ENCODE assay signal across 8 mouse cellular contexts in the genomic region with DNA sequence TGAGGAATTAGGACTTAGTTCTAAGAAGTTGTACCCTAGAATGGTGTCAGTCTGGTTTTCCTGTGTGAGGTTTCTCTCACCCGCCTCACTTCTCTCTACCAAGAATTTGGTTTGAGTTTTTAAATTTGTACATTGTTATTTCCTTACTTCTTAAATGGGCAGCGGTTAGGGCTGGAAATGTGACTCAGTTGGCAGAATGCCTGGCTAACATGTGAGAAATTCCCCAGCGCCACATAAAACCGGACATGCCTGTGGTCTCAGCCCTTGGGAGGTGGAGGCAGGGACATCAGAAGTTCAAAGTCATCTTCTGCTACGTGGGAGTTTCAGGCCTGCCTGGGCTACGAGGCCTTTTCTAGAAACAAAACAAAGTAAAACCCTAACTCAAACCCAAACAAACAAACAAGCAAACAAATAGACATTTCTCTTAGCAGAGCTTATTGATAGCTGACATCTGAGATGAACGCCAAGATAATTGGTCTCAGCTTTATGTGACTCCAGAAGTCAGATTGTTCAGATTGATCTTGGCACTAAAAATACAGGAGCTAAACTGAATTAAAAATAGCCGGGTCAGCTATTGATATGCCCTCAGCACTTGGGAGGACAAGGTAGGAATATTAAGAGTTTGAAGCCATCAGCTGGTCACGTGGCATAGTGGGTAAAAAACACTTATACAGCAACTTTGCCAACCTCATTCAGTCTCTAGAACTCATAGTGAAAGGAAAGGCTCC. TPM values are rescaled to one million over a fixed set of nuclear protein-coding genes. Genes with fewer than 3 reads are reported as not detected.
A peak's percentile ranks its signal among the peaks of the same experiment; 100 is the strongest.
DNase-seq lines count a peak whose midpoint lies in the region; ATAC-seq and TF ChIP-seq lines count a peak whose summit lies in the region.
"Had no signal": no experiment of that assay in that cellular context is flagged by ENCODE, and none has a peak within 500 bp of the region (broad histone marks: within the 10 kb centered on the region; RNA-seq: fewer than 3 reads in every experiment).

No protein-coding gene starts in this region.

- intact Hi-C loops in gastrocnemius, postnatal 36 days (cut with DNase I) = no loop called here

- 62% methylated on average over 9 of the region's 9 CpGs for WGBS in lung, embryonic 14.5 days
- WGBS in forebrain, embryonic 11.5 days = 89% methylated on average over 9 of the region's 9 CpGs
- WGBS in neural tube, embryonic 15.5 days = 86% methylated on average over 9 of the region's 9 CpGs

- H3K36me3 ChIP-seq in C2C12 (ENCODE audit: control insufficient read depth, insufficient read depth) (no peaks in the 10 kb centered on the region), MEL (ENCODE audit: control insufficient read depth in 1 of 2, insufficient read depth in 2 of 2, low read length in 2 of 2) (peaks cover 0 to 37% of the 10 kb centered on the region in 2 experiments; a peak in 2 of 4 replicates)
- no peaks in the 10 kb centered on the region for H3K36me3 ChIP-seq in lung, embryonic 14.5 days (ENCODE audit: insufficient read depth)
- no peaks in the 10 kb centered on the region for H3K36me3 ChIP-seq in forebrain, embryonic 11.5 days (ENCODE audit: control insufficient read depth, insufficient read depth, low read length)
- no peaks in the 10 kb centered on the region for H3K36me3 ChIP-seq in neural tube, embryonic 15.5 days

- no peak for ATAC-seq in lung, embryonic 14.5 days (ENCODE audit: insufficient read depth)
- no peak for ATAC-seq in forebrain, embryonic 11.5 days (replicated peaks; ENCODE audit: low FRiP score)
- no peak for ATAC-seq in neural tube, embryonic 15.5 days (ENCODE audit: low FRiP score)

- peak overlapping the region; percentile 11; the same call in 1 of the 2 replicates for H3K27ac ChIP-seq in MEL (ENCODE audit: control insufficient read depth, low read depth, low read length)
- no peak overlapping the region for H3K27ac ChIP-seq in lung, embryonic 14.5 days (ENCODE audit: low read depth)
- no peak overlapping the region for H3K27ac ChIP-seq in forebrain, embryonic 11.5 days (ENCODE audit: low read depth, low read length)
- H3K27ac ChIP-seq in neural tube, embryonic 15.5 days (replicated peaks) = no peak overlapping the region

- H3K4me3 ChIP-seq in C2C12 (ENCODE audit: insufficient read depth, poor library complexity, severe bottlenecking) (no peak overlapping the region), MEL (ENCODE audit: control insufficient read depth in 1 of 2, insufficient read depth in 1 of 2, low read depth in 2 of 2, low read length in 2 of 2) (no peak overlapping the region)
- no peak overlapping the region for H3K4me3 ChIP-seq in lung, embryonic 14.5 days (ENCODE audit: low read depth, low read length)
- H3K4me3 ChIP-seq in forebrain, embryonic 11.5 days (ENCODE audit: low read depth, low read length) = no peak overlapping the region
- no peak overlapping the region for H3K4me3 ChIP-seq in neural tube, embryonic 15.5 days (replicated peaks)

- no peaks in the 10 kb centered on the region for H3K9me3 ChIP-seq in MEL (replicated peaks; ENCODE audit: insufficient read depth, low read length)
- no peaks in the 10 kb centered on the region for H3K9me3 ChIP-seq in lung, embryonic 14.5 days (ENCODE audit: low read depth, low read length)
- no peaks in the 10 kb centered on the region for H3K9me3 ChIP-seq in forebrain, embryonic 11.5 days (ENCODE audit: control insufficient read depth, low read length)
- H3K9me3 ChIP-seq in neural tube, embryonic 15.5 days (replicated peaks) = no peaks in the 10 kb centered on the region

- no peak for TF ChIP-seq CTCF in C2C12 (IDR thresholded peaks at IDR 0.05; ENCODE audit: control insufficient read depth, insufficient read depth, insufficient read length)
- no peak for TF ChIP-seq CTCF in MEL (IDR thresholded peaks at IDR 0.05 in 2 of 3, conservative IDR thresholded peaks at IDR 0.05 in 1 of 3; ENCODE audit: control insufficient read depth in 1 of 3, insufficient read depth in 1 of 3, low read depth in 2 of 3, low read length in 3 of 3, poor library complexity in 1 of 3, severe bottlenecking in 1 of 3)
- no peak for TF ChIP-seq CTCF in lung, embryonic 14.5 days (IDR thresholded peaks at IDR 0.05; ENCODE audit: low read depth)

- H3K27me3 ChIP-seq in C2C12 (ENCODE audit: control insufficient read depth, insufficient read depth, insufficient read length) = no peaks in the 10 kb centered on the region
- H3K27me3 ChIP-seq in MEL (ENCODE audit: control insufficient read depth in 1 of 2, insufficient read depth in 2 of 2, low read length in 2 of 2) = no peaks in the 10 kb centered on the region
- H3K27me3 ChIP-seq in lung, embryonic 14.5 days (ENCODE audit: insufficient read depth, low read length) = no peaks in the 10 kb centered on the region
- H3K27me3 ChIP-seq in forebrain, embryonic 11.5 days (ENCODE audit: control insufficient read depth, insufficient read depth, low read length) = no peaks in the 10 kb centered on the region
- H3K27me3 ChIP-seq in neural tube, embryonic 15.5 days (replicated peaks) = no peaks in the 10 kb centered on the region

- H3ac ChIP-seq in C2C12 (ENCODE audit: control insufficient read depth, insufficient read length, low read depth) = no peak overlapping the region

- H3K79me2 ChIP-seq in C2C12 (ENCODE audit: control insufficient read depth, insufficient read depth) (no peaks in the 10 kb centered on the region), MEL (ENCODE audit: control insufficient read depth, insufficient read depth, low read length, poor library complexity) (no peaks in the 10 kb centered on the region; the same call in 1 of the 2 replicates)

- peaks cover 23 to 31% of the 10 kb centered on the region in 2 experiments for H3K4me1 ChIP-seq in MEL (ENCODE audit: control insufficient read depth in 1 of 2, insufficient read depth in 2 of 2, low read length in 2 of 2)
- peaks cover 8% of the 10 kb centered on the region; the same call in 1 of the 2 replicates for H3K4me1 ChIP-seq in lung, embryonic 14.5 days (ENCODE audit: insufficient read depth)
- H3K4me1 ChIP-seq in forebrain, embryonic 11.5 days (replicated peaks; ENCODE audit: control insufficient read depth, insufficient read depth, low read length) = 0 out of 2 replicates have a peak, but pooled peaks cover 5% of the 10 kb centered on the region
- peaks cover 13% of the 10 kb centered on the region for H3K4me1 ChIP-seq in neural tube, embryonic 15.5 days

- no peak overlapping the region for H3K4me2 ChIP-seq in lung, embryonic 14.5 days
- no peak overlapping the region for H3K4me2 ChIP-seq in forebrain, embryonic 11.5 days (ENCODE audit: low read depth, low read length, severe bottlenecking)
- no peak overlapping the region for H3K4me2 ChIP-seq in neural tube, embryonic 15.5 days

- no peaks in the 10 kb centered on the region for H3K79me3 ChIP-seq in C2C12 (ENCODE audit: low read depth)

- no peak overlapping the region for H3K9ac ChIP-seq in MEL (ENCODE audit: control insufficient read depth, low read depth, low read length, poor library complexity, severe bottlenecking)
- H3K9ac ChIP-seq in lung, embryonic 14.5 days = no peak overlapping the region
- H3K9ac ChIP-seq in forebrain, embryonic 11.5 days (ENCODE audit: low read length) = no peak overlapping the region
- H3K9ac ChIP-seq in neural tube, embryonic 15.5 days (replicated peaks) = no peak overlapping the region

- no peak for DNase-seq in MEL (ENCODE audit: low read depth, low spot score)
- DNase-seq in gastrocnemius, postnatal 36 days = peak; percentile 22 to 47
- peak; percentile 68 for DNase-seq in lung, embryonic 14.5 days
- DNase-seq in forebrain, embryonic 11.5 days (ENCODE audit: low spot score) = no peak
- DNase-seq in layer of hippocampus, adult 9-10 months (ENCODE audit: low spot score) = no peak
- DNase-seq: layer of hippocampus, postnatal 36 days had no signal

- TF ChIP-seq EP300 in MEL (IDR thresholded peaks at IDR 0.05; ENCODE audit: low read depth in 1 of 2, low read length in 2 of 2) = no peak

- TF ChIP-seq POLR2A in MEL (IDR thresholded peaks at IDR 0.05; ENCODE audit: control insufficient read depth in 1 of 2, insufficient read depth in 1 of 2, low read depth in 1 of 2, low read length in 2 of 2, poor library complexity in 1 of 2) = no peak

- no peak for TF ChIP-seq RAD21 in MEL (IDR thresholded peaks at IDR 0.05; ENCODE audit: low read depth, low read length)

TF ChIP-seq in C2C12, 6 proteins besides CTCF, POLR2A, EP300 and RAD21:
- TF ChIP-seq MYOD1 (IDR thresholded peaks at IDR 0.05; ENCODE audit: control insufficient read depth, insufficient read length, low read depth) (peak; percentile 36), MYOG (IDR thresholded peaks at IDR 0.05; ENCODE audit: control insufficient read depth, extremely low read depth, insufficient read length) (no peak), MAX (IDR thresholded peaks at IDR 0.05) (no peak), FOSL1 (IDR thresholded peaks at IDR 0.05; ENCODE audit: insufficient read depth, low read length, poor library complexity, severe bottlenecking) (peak; percentile 52), CEBPB (IDR thresholded peaks at IDR 0.05; ENCODE audit: low read depth) (no peak), USF1 (IDR thresholded peaks at IDR 0.05; ENCODE audit: low read depth) (peak; percentile 36)
TF ChIP-seq in C2C12: peak in this region for 3.

TF ChIP-seq in MEL, 35 proteins besides CTCF, POLR2A, EP300 and RAD21 (continues in another document):
- TF ChIP-seq MAFK (IDR thresholded peaks at IDR 0.05; ENCODE audit: borderline replicate concordance, low read depth, low read length) (no peak), GABPA (IDR thresholded peaks at IDR 0.05; ENCODE audit: low read depth, low read length) (no peak), MEF2A (IDR thresholded peaks at IDR 0.05; ENCODE audit: extremely low read depth, insufficient replicate concordance, low read depth, low read length, poor library complexity, severe bottlenecking) (no peak), BHLHE40 (IDR thresholded peaks at IDR 0.05; ENCODE audit: borderline replicate concordance, low read depth, low read length) (no peak), ETS1 (IDR thresholded peaks at IDR 0.05; ENCODE audit: low read depth, low read length) (no peak), USF2 (IDR thresholded peaks at IDR 0.05; ENCODE audit: borderline replicate concordance in 1 of 2, insufficient read depth in 1 of 2, low read depth in 1 of 2, low read length in 2 of 2) (no peak), ZMIZ1 (IDR thresholded peaks at IDR 0.05; ENCODE audit: low read depth, low read length) (no peak), GATA1 (IDR thresholded peaks at IDR 0.05; ENCODE audit: low read depth, low read length) (no peak), ZC3H11A (IDR thresholded peaks at IDR 0.05; ENCODE audit: low read depth, low read length) (no peak)

RNA-seq across cellular contexts. Expression of a gene that starts 18.8 kb away (rescaled TPM):
- polyA plus RNA-seq in C2C12 (2012; fragmentation: generic; extraction: Trizol) = 17.4 TPM
- 67.3 and 72.0 TPM in 2 replicates for total RNA-seq in MEL (2012; rRNA removed)
- polyA plus RNA-seq in MEL (2012; ENCODE audit: insufficient read depth in 1 of 2, insufficient read length in 2 of 2, low read depth in 1 of 2, low replicate concordance in 2 of 2, missing spikeins in 1 of 2) = 100 to 1,000 TPM in 1 of 2 experiments, 10 to 100 TPM in 1; 55.2 to 248 TPM
- 10 to 100 TPM; 80.6 to 97.8 TPM for total RNA-seq in gastrocnemius, postnatal 36 days (2021)
- polyA plus RNA-seq in lung, embryonic 14.5 days (2014; fragmentation: Nextera tagmentation; extraction: Ambion mirVana) = 46.6 and 46.8 TPM in 2 replicates
- polyA plus RNA-seq in forebrain, embryonic 11.5 days (2014; fragmentation: Nextera tagmentation; extraction: Ambion mirVana) = 42.2 and 44.8 TPM in 2 replicates
- polyA plus RNA-seq in neural tube, embryonic 15.5 days (2015; fragmentation: Nextera tagmentation; extraction: Ambion mirVana) = 36.0 and 37.6 TPM in 2 replicates

Comparison
In these comparisons a context has a peak if more than half of its experiments do, and no peak if none do; other contexts are left out.
1. DNase-seq: peak in gastrocnemius, postnatal 36 days (2 of 2) and lung, embryonic 14.5 days (single experiment); none in MEL (single experiment), forebrain, embryonic 11.5 days (single experiment) and layer of hippocampus, adult 9-10 months (single experiment).